Mouse (Mus musculus): ENCODE data around the gene Acsl1. TPM values are rescaled to one million over a fixed set of nuclear protein-coding genes. Genes with fewer than 3 reads are reported as not detected.

The Acsl1 gene
- polyA plus RNA-seq, 1 experiment from 2014 or later, result 18.8 TPM

DNA sequence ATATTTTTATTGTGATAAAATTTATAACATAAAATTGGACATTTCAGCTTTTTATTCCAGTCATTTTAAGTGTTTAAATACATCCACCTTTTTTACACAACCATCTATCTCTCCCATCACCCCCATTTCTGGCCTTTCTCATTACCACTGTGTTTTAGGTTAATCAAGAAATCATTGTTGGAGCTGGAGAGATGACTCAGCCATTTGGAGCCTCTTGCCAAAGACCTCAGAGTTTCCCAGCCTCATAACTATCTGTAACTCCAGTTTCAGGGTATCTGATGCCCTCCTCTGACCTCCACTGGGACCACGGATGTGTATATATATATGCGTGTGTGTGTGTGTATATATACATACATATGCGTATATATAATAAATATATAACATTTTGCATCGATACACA is 80.2 kb downstream of the Acsl1 start:
- Histone ChIP-seq H3K36me3 (replicated peaks) (no peaks in the 10 kb centered on the region), H3K4me3 (peak overlapping the region; percentile 54), H3K27ac (peak overlapping the region; percentile 82; the same call in 1 of the 2 replicates), H3K27me3 (replicated peaks) (no peaks in the 10 kb centered on the region), H3K4me1 (peaks cover 11% of the 10 kb centered on the region), H3K9ac (no peak overlapping the region), H3K4me2 (peak overlapping the region; percentile 53), H3K9me3 (no peaks in the 10 kb centered on the region)
- 54% methylated on average over 4 of the region's 4 CpGs for whole genome bisulfite sequencing
- 0 out of 2 replicates have a peak, but pooled peaks have one; percentile 24 for ATAC-seq (replicated peaks)

GRCm38 (mm10) chr8:46551615-46552440 is 81.0 kb downstream of the Acsl1 start, which contains the start of gene Cenpu:
Cenpu (plus strand) TSS chr8:46552028.
- no peaks in the 10 kb centered on the region for H3K27me3 ChIP-seq (replicated peaks)
- peak within 1 kb of the TSS; percentile 64 for H3K9ac ChIP-seq
- peak within 1 kb of the TSS; percentile 67 for H3K4me2 ChIP-seq
- ATAC-seq (replicated peaks), result peak; percentile 100
- peaks cover 11% of the 10 kb centered on the region for H3K4me1 ChIP-seq
- H3K9me3 ChIP-seq, result no peaks in the 10 kb centered on the region
- peak within 1 kb of the TSS; percentile 82 for H3K27ac ChIP-seq
- under 1% methylated on average over 50 of the region's 50 CpGs for WGBS
- no peaks in the 10 kb centered on the region for H3K36me3 ChIP-seq (replicated peaks)
- H3K4me3 ChIP-seq, result peak within 1 kb of the TSS; percentile 54

DNA sequence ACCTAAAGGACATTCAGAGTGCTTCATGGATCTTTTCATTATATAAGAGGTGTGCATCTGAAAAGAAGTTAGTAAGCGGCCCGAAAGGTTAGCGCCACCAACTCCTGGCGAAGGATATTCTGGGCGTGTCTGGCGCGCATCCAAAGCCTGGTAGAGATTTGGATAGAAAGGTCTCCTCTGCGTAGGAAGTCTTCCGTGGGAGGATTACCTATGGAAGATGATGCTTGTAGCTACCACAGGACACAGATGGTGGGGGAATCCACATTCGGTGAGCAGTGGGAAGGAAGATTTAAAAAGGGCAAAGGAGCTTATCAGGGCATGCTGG is 81.6 kb downstream of the Acsl1 start:
- Histone ChIP-seq H3K9me3 (no peaks in the 10 kb centered on the region), H3K4me3 (peak overlapping the region; percentile 54), H3K27ac (no peak overlapping the region), H3K27me3 (replicated peaks) (no peaks in the 10 kb centered on the region), H3K9ac (0 out of 2 replicates have a peak overlapping the region, but pooled peaks have one; percentile 22), H3K36me3 (replicated peaks) (no peaks in the 10 kb centered on the region), H3K4me1 (peaks cover 11% of the 10 kb centered on the region), H3K4me2 (peak overlapping the region; percentile 67)
- no peak for ATAC-seq (replicated peaks)
- 2% methylated on average over 10 of the region's 10 CpGs for WGBS

DNA sequence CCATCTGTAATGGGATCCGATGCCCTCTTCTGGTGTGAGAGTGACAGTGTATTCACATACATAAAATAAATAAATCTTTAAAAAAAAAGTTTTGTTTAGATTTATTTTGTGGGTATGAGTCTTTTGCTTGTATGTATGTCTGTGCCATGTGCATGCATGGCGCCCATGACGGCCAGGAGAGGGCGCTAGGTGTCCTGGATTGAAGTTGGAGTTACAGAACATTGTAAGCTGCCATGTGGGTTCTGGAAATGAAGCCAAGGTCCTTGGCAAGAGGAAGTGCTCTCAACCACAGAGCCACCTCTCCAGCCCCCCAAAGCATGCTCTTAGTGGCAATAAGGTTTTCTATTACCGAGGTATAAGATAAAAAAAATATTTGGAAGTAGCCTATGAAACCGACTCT is 88.6 kb downstream of the Acsl1 start:
- Histone ChIP-seq H3K4me1 (no peaks in the 10 kb centered on the region), H3K27ac (no peak overlapping the region), H3K36me3 (replicated peaks) (no peaks in the 10 kb centered on the region), H3K27me3 (replicated peaks) (no peaks in the 10 kb centered on the region), H3K9me3 (no peaks in the 10 kb centered on the region), H3K9ac (no peak overlapping the region), H3K4me3 (no peak overlapping the region), H3K4me2 (no peak overlapping the region)
- WGBS, result 77% methylated on average over 6 of the region's 6 CpGs
- ATAC-seq (replicated peaks), result no peak

- H3K27ac ChIP-seq, result no peak overlapping the region
- H3K4me1 ChIP-seq, result no peaks in the 10 kb centered on the region
- 89% methylated on average over 16 of the region's 16 CpGs for WGBS
- no peak overlapping the region for H3K4me2 ChIP-seq
- H3K9me3 ChIP-seq, result no peaks in the 10 kb centered on the region
- H3K36me3 ChIP-seq (replicated peaks), result no peaks in the 10 kb centered on the region
- H3K27me3 ChIP-seq (replicated peaks), result no peaks in the 10 kb centered on the region
- no peak overlapping the region for H3K9ac ChIP-seq
- no peak for ATAC-seq (replicated peaks)
- no peak overlapping the region for H3K4me3 ChIP-seq
These were observed 91.5 kb downstream of the Acsl1 start for GRCm38 (mm10) chr8:46562333-46562732.

GRCm38 (mm10) chr8:46566914-46567529 is 96.2 kb downstream of the Acsl1 start:
- no peak overlapping the region for H3K4me3 ChIP-seq
- no peak overlapping the region for H3K27ac ChIP-seq
- 82% methylated on average over 7 of the region's 7 CpGs for WGBS
- H3K4me2 ChIP-seq, result no peak overlapping the region
- no peaks in the 10 kb centered on the region for H3K27me3 ChIP-seq (replicated peaks)
- H3K9me3 ChIP-seq, result no peaks in the 10 kb centered on the region
- H3K4me1 ChIP-seq, result no peaks in the 10 kb centered on the region
- no peak for ATAC-seq (replicated peaks)
- no peak overlapping the region for H3K9ac ChIP-seq
- no peaks in the 10 kb centered on the region for H3K36me3 ChIP-seq (replicated peaks)

DNA sequence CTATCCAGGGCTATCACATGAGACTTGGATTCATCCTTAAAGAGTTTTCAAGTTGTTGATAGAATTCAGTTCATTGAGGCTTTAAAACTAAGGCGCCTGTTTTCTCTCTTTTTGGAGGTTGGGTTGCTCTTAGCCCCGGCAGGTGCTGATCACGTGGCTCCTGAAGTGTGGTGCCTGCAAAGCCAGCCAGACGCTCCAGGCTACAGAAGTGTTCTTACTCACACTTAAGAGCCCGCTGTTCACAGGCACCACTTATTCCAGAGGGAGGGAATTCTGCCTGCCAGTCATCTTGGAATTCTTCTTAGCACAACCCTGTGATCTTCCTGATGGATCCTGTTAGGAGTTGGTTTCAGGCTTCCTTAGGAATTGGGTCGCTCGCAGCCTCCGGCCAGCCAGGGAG is 97.1 kb downstream of the Acsl1 start:
- ATAC-seq (replicated peaks), result no peak

GRCm38 (mm10) chr8:46568942-46569341 is 98.1 kb downstream of the Acsl1 start:
- Histone ChIP-seq H3K9me3 (no peaks in the 10 kb centered on the region), H3K36me3 (replicated peaks) (no peaks in the 10 kb centered on the region), H3K4me3 (no peak overlapping the region), H3K4me2 (no peak overlapping the region), H3K27ac (no peak overlapping the region), H3K9ac (no peak overlapping the region), H3K27me3 (replicated peaks) (no peaks in the 10 kb centered on the region), H3K4me1 (no peaks in the 10 kb centered on the region)
- 82% methylated on average over 2 of the region's 2 CpGs for WGBS
- ATAC-seq (replicated peaks), result no peak

More for the DNA sequence above, 97.1 kb downstream of the Acsl1 start:
- Histone ChIP-seq H3K27me3 (replicated peaks) (no peaks in the 10 kb centered on the region), H3K4me2 (no peak overlapping the region), H3K4me3 (no peak overlapping the region), H3K4me1 (no peaks in the 10 kb centered on the region), H3K9me3 (no peaks in the 10 kb centered on the region), H3K36me3 (replicated peaks) (no peaks in the 10 kb centered on the region), H3K27ac (no peak overlapping the region), H3K9ac (no peak overlapping the region)
- WGBS, result 94% methylated on average over 8 of the region's 8 CpGs

DNA sequence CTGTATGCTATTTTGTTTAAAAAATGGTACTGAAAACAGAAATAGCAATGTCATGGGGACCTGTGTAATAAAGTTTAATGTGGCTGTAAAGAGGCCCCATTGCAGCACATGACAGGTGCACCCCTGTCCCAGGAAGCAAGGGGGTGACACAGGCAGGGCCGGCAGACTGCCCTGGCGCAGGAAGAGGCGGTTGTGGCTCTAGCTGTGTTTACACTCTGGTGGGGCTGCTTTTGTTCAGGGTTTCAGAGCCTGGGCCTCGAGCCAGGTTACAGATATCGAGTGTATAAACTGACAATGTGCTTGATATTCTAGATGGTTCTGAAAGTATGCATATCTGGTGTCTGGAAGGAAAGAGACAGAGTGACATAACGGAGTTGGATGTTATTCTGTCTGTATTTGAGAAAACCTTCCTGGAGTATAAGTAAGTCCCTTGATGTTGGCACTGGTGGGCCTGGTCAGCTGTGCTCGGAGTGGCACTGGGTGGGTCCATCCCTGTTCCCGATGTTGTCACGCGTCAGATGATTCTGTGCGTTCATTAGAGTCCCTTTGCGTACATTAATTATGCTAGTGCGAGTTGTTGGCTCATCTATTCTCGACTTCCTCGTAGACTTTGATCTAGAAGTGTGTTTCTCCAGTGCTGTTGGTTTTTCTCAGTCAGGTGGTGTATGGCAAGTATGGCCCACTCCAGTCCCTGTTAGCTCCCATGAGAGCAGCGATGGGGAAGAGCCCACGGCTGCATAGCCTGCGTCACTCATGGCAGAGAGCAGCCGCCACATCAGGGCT is 99.0 kb downstream of the Acsl1 start:
- H3K36me3 ChIP-seq (replicated peaks), result no peaks in the 10 kb centered on the region
- H3K9ac ChIP-seq, result no peak overlapping the region
- no peak overlapping the region for H3K4me3 ChIP-seq
- 92% methylated on average over 19 of the region's 19 CpGs for WGBS
- no peaks in the 10 kb centered on the region for H3K4me1 ChIP-seq
- no peak for ATAC-seq (replicated peaks)
- no peaks in the 10 kb centered on the region for H3K9me3 ChIP-seq
- H3K4me2 ChIP-seq, result no peak overlapping the region
- no peaks in the 10 kb centered on the region for H3K27me3 ChIP-seq (replicated peaks)
- H3K27ac ChIP-seq, result no peak overlapping the region

DNA sequence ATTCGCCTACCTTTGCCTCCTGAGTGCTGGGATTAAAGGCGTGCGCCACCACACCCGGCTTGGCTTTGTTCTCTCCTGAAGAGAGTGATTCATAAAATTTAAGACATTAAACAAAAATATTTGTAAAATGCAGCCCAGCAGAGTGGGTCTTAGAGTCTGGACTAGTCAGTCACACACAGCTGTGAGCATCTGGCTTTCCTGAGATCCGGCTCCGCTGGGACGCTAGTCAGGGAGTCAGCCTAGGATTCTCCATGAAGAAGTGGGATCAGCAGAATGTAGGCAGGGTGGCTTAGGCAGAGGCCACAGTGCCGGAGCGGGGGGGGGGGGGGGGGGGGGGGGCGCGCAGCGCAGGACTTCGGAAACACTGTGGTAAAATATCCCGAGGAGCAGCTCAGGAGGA is 99.8 kb downstream of the Acsl1 start:
- 95% methylated on average over 8 of the region's 14 CpGs for WGBS

DNA sequence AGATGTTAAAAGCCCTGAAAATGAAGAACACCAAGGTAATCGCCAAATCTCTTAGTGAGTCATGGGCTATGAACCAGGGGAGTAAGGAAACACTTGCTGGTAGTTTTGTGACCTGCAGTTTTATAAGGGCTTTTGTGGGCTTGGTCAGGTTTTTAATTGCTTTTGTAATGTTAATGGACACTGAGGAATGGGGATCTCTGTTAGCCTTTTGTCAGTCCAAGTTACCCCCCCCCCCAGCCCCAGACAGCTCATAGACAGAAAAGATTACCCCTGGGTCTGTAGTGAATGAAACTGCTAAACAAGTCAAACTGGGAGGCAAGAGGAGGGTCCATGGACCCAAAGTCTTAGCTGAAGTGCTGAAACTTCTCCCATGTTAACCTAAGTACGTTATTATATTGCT is 102.6 kb downstream of the Acsl1 start:
- no peak overlapping the region for H3K4me3 ChIP-seq
- H3K4me2 ChIP-seq, result no peak overlapping the region
- 82% methylated on average over 2 of the region's 2 CpGs for WGBS
- H3K4me1 ChIP-seq, result no peaks in the 10 kb centered on the region
- ATAC-seq (replicated peaks), result no peak
- H3K27ac ChIP-seq, result no peak overlapping the region
- no peaks in the 10 kb centered on the region for H3K9me3 ChIP-seq
- H3K27me3 ChIP-seq (replicated peaks), result no peaks in the 10 kb centered on the region
- no peak overlapping the region for H3K9ac ChIP-seq
- H3K36me3 ChIP-seq (replicated peaks), result peaks cover 3% of the 10 kb centered on the region; the same call in 1 of the 2 replicates

More for the DNA sequence above, 99.8 kb downstream of the Acsl1 start:
- Histone ChIP-seq H3K4me1 (no peaks in the 10 kb centered on the region), H3K9ac (no peak overlapping the region), H3K9me3 (no peaks in the 10 kb centered on the region), H3K4me3 (no peak overlapping the region), H3K36me3 (replicated peaks) (no peaks in the 10 kb centered on the region), H3K27ac (no peak overlapping the region), H3K4me2 (no peak overlapping the region), H3K27me3 (replicated peaks) (no peaks in the 10 kb centered on the region)
- no peak for ATAC-seq (replicated peaks)

DNA sequence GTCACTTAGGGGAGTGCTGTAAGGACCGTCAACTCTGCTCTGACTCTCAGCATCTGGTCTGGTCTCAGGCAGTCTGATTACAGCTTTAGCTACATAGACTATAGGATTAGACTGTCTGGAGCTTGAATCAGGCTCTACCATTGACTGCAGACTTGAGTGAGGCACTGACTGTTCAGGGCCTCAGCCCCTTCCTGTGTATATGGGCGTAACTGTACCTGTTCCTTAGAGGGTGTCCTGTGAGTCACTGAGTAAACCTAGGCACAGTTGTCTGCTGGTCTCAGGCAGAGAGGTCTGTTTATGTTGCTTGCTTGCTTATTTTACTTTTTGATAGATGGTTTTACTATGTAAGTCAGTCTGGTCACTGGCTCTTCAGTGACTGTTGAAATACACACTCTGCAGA is 103.1 kb downstream of the Acsl1 start:
- no peaks in the 10 kb centered on the region for H3K9me3 ChIP-seq
- WGBS, result 89% methylated on average over 2 of the region's 2 CpGs
- no peak overlapping the region for H3K4me3 ChIP-seq
- H3K36me3 ChIP-seq (replicated peaks), result peaks cover 3% of the 10 kb centered on the region; the same call in 1 of the 2 replicates
- H3K9ac ChIP-seq, result no peak overlapping the region
- no peaks in the 10 kb centered on the region for H3K27me3 ChIP-seq (replicated peaks)
- H3K4me1 ChIP-seq, result no peaks in the 10 kb centered on the region
- no peak overlapping the region for H3K4me2 ChIP-seq
- no peak for ATAC-seq (replicated peaks)
- no peak overlapping the region for H3K27ac ChIP-seq
